Mouse (Mus musculus): ENCODE data around the gene Tubb4a. TPM values are rescaled to one million over a fixed set of nuclear protein-coding genes. Genes with fewer than 3 reads are reported as not detected.

The Tubb4a gene
- total and polyA plus RNA-seq, 3 experiments: 0.89 to 2.1 TPM; not detected in 1

- TF ChIP-seq USF1 (IDR thresholded peaks at IDR 0.05; ENCODE audit: low read depth, low read length): no peak
- TF ChIP-seq MAZ (IDR thresholded peaks at IDR 0.05; ENCODE audit: low read depth, low read length): no peak
- TF ChIP-seq MAFK (IDR thresholded peaks at IDR 0.05; ENCODE audit: insufficient replicate concordance, low read length): no peak
- TF ChIP-seq KAT2A (IDR thresholded peaks at IDR 0.05; ENCODE audit: insufficient replicate concordance, low read length): no peak
- no peak for TF ChIP-seq JUN (IDR thresholded peaks at IDR 0.05; ENCODE audit: insufficient read depth, low read depth, low read length)
- no peak; the same call in 1 of the 2 replicates for TF ChIP-seq CHD1 (IDR thresholded peaks at IDR 0.05; ENCODE audit: low read depth, low read length)
- no peak for TF ChIP-seq SMC3 (IDR thresholded peaks at IDR 0.05; ENCODE audit: low read depth, low read length)
- TF ChIP-seq ZKSCAN1 (IDR thresholded peaks at IDR 0.05; ENCODE audit: borderline replicate concordance, low read depth, low read length): no peak
Observed at GRCm38 (mm10) chr17:57106035-57106368, 18.4 kb upstream of the Tubb4a start (continued).

GRCm38 (mm10) chr17:57105181-57106034 is 17.8 kb upstream of the Tubb4a start, which contains the start of gene Tnfsf9:
Gene Tnfsf9 (plus strand): TSS chr17:57105325.
- H3K4me3 ChIP-seq (replicated peaks in 1 of 3; ENCODE audit: low read depth in 2 of 3, low read length in 2 of 3, poor library complexity in 1 of 3): peak within 1 kb of the TSS; percentile 61 to 89 (median 83)
- TF ChIP-seq IRF4 (IDR thresholded peaks at IDR 0.05; ENCODE audit: low read depth, low read length): peak; percentile 59
- peak; percentile 62; the same call in 1 of the 2 replicates for TF ChIP-seq MYC (IDR thresholded peaks at IDR 0.05; ENCODE audit: low read depth, low read length)
- TF ChIP-seq HCFC1 (IDR thresholded peaks at IDR 0.05; ENCODE audit: low read depth, low read length): no peak; the same call in none of the 2 replicates
- peak; percentile 82 for TF ChIP-seq ELF1 (IDR thresholded peaks at IDR 0.05; ENCODE audit: low read depth, low read length)
- TF ChIP-seq MEF2A (IDR thresholded peaks at IDR 0.05; ENCODE audit: borderline replicate concordance, low read depth, low read length): peak; percentile 27; the same call in 1 of the 2 replicates
- no peak for TF ChIP-seq CTCF (conservative IDR thresholded peaks at IDR 0.05 in 1 of 2, IDR thresholded peaks at IDR 0.05 in 1 of 2; ENCODE audit: low read depth in 2 of 2, low read length in 2 of 2)
- no peak for TF ChIP-seq ZC3H11A (IDR thresholded peaks at IDR 0.05; ENCODE audit: low read depth, low read length)
- TF ChIP-seq POLR2AphosphoS2 (IDR thresholded peaks at IDR 0.05; ENCODE audit: low read depth, low read length): peak; percentile 96
- TF ChIP-seq E2F4 (IDR thresholded peaks at IDR 0.05; ENCODE audit: insufficient replicate concordance, low read depth, low read length): peak; percentile 60; the same call in 1 of the 2 replicates
- peak; percentile 100 for TF ChIP-seq POLR2A (IDR thresholded peaks at IDR 0.05; ENCODE audit: low read depth, low read length)
- TF ChIP-seq ZMIZ1 (IDR thresholded peaks at IDR 0.05; ENCODE audit: low read depth, low read length): peak; percentile 100
- peak; percentile 94 for TF ChIP-seq TCF12 (IDR thresholded peaks at IDR 0.05; ENCODE audit: low read depth, low read length)
- peak; percentile 98 for TF ChIP-seq TBP (conservative IDR thresholded peaks at IDR 0.05; ENCODE audit: low read depth, low read length)
- TF ChIP-seq KAT2A (IDR thresholded peaks at IDR 0.05; ENCODE audit: insufficient replicate concordance, low read length): 0 out of 2 replicates have a peak, but pooled peaks have one; percentile 8
- no peak for TF ChIP-seq RCOR1 (conservative IDR thresholded peaks at IDR 0.05; ENCODE audit: low read depth, low read length)
- TF ChIP-seq BHLHE40 (IDR thresholded peaks at IDR 0.05; ENCODE audit: low read depth, low read length): peak; percentile 59; the same call in 1 of the 2 replicates
- no peak; the same call in none of the 2 replicates for TF ChIP-seq MXI1 (IDR thresholded peaks at IDR 0.05; ENCODE audit: low read depth, low read length)
- peak; percentile 93 for TF ChIP-seq MAZ (IDR thresholded peaks at IDR 0.05; ENCODE audit: low read depth, low read length)
- peak; percentile 100 for TF ChIP-seq NELFE (IDR thresholded peaks at IDR 0.05; ENCODE audit: low read depth, low read length)
- peak; percentile 37 for TF ChIP-seq SIN3A (IDR thresholded peaks at IDR 0.05; ENCODE audit: low read length)
- no peak for TF ChIP-seq ZNF384 (IDR thresholded peaks at IDR 0.05; ENCODE audit: low read depth, low read length)
- TF ChIP-seq USF1 (IDR thresholded peaks at IDR 0.05; ENCODE audit: low read depth, low read length): no peak
- TF ChIP-seq CHD2 (IDR thresholded peaks at IDR 0.05; ENCODE audit: low read length): peak; percentile 70; the same call in 1 of the 2 replicates
- no peak for TF ChIP-seq JUN (IDR thresholded peaks at IDR 0.05; ENCODE audit: insufficient read depth, low read depth, low read length)
- 0 out of 2 replicates have a peak, but pooled peaks have one; percentile 39 for TF ChIP-seq MAX (IDR thresholded peaks at IDR 0.05; ENCODE audit: low read length)
- H3K79me2 ChIP-seq (replicated peaks; ENCODE audit: control insufficient read depth, extremely low read depth, insufficient read depth, poor library complexity, severe bottlenecking): peaks cover 37% of the 10 kb centered on the region
- H3K4me2 ChIP-seq (ENCODE audit: insufficient read depth, low read depth, poor library complexity, severe bottlenecking): peak within 1 kb of the TSS; percentile 84
- DNase-seq (ENCODE audit: extremely low read depth): peak; percentile 83
- in situ Hi-C loops (cut with MboI; ENCODE audit: low pct_ligation_motif_present, low pct_unique_long_range_greater_than_20kb, low sequenced_read_pairs) (no loop called here), dilution Hi-C loops (cut with MboI; ENCODE audit: extremely low pct_ligation_motif_present, extremely low pct_unique_long_range_greater_than_20kb, low sequenced_read_pairs) (no loop called here)
- peaks cover 13 to 50% of the 10 kb centered on the region in 2 experiments for H3K4me1 ChIP-seq (ENCODE audit: control insufficient read depth in 1 of 2, insufficient read depth in 2 of 2)
- H3K36me3 ChIP-seq (replicated peaks in 1 of 2; ENCODE audit: control insufficient read depth in 1 of 2, insufficient read depth in 1 of 2, low read length in 1 of 2): peaks cover 28 to 40% of the 10 kb centered on the region in 2 experiments
- peak within 1 kb of the TSS; percentile 99 for H3K9ac ChIP-seq (ENCODE audit: insufficient read depth, low read depth)
- H3K27me3 ChIP-seq (replicated peaks): no peaks in the 10 kb centered on the region
- H3K9me3 ChIP-seq (replicated peaks; ENCODE audit: low read length): no peaks in the 10 kb centered on the region
- H3K27ac ChIP-seq (ENCODE audit: insufficient read depth, low read depth): peak within 1 kb of the TSS; percentile 94

Measured in CH12.LX (cell line).